Mouse (Mus musculus): ENCODE measurements around the gene Trim45. TPM values are rescaled to one million over a fixed set of nuclear protein-coding genes. Genes with fewer than 3 reads are reported as not detected.

Gene Trim45
- polyA plus RNA-seq, 1 experiment from 2014 or later: 2.6 TPM

DNA sequence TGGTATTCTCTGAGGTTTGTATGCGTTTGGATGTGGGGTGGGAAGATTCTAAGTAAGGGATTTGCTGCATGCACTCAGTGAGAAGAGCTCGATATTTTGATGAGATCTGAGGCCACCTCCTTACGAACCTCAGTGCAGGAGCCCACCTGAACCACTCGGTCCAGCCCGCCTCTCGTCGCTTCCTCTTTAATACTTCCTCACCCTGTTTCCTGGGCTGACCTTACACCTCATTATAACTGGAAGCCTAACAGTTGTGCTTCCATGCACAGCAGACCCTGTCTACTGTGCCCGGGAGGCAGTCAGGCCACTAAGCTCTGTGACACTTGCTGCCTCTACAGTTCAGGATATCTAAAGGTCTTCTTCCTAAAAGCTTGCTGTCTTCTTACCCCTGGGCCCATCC is 57.3 kb downstream of the Trim45 start:
- H3K27me3 ChIP-seq (ENCODE audit: control insufficient read depth, insufficient read depth, low read length): no peaks in the 10 kb centered on the region
- no peak for TF ChIP-seq EP300 (optimal IDR thresholded peaks at IDR 0.05)
- TF ChIP-seq CTCF (IDR thresholded peaks at IDR 0.05; ENCODE audit: low read depth): no peak
- DNase-seq (ENCODE audit: low spot score) (no peak), ATAC-seq (ENCODE audit: low FRiP score, low TSS enrichment) (no peak)
- no peak overlapping the region for H3K9ac ChIP-seq (ENCODE audit: low read length)
- no peaks in the 10 kb centered on the region for H3K9me3 ChIP-seq (ENCODE audit: control insufficient read depth, low read length)
- no peak overlapping the region for H3K4me2 ChIP-seq (replicated peaks; ENCODE audit: low read depth)
- no peaks in the 10 kb centered on the region for H3K4me1 ChIP-seq (replicated peaks; ENCODE audit: control insufficient read depth, insufficient read depth)
- 78% methylated on average over 8 of the region's 8 CpGs for WGBS
- H3K36me3 ChIP-seq (ENCODE audit: control insufficient read depth, insufficient read depth, low read length): no peaks in the 10 kb centered on the region
- no peak overlapping the region for H3K4me3 ChIP-seq (ENCODE audit: low read depth, low read length)
- no peak overlapping the region for H3K27ac ChIP-seq (replicated peaks)

Other genes starting within 250 kb of the Trim45 start
- gene Man1a2, start 236.7 kb upstream of the Trim45 start, polyA plus RNA-seq (2015; fragmentation: Nextera tagmentation; extraction: Ambion mirVana): 52.6 and 68.7 TPM in 2 replicates
- gene Vtcn1, start 96.7 kb upstream of the Trim45 start, polyA plus RNA-seq (2015; fragmentation: Nextera tagmentation; extraction: Ambion mirVana): 1.7 and 1.9 TPM in 2 replicates
- 3.6 and 4.1 TPM in 2 replicates for gene Ttf2, start 47.5 kb downstream of the Trim45 start, polyA plus RNA-seq (2015; fragmentation: Nextera tagmentation; extraction: Ambion mirVana)
- gene Cd101, start 107.4 kb downstream of the Trim45 start, polyA plus RNA-seq (2015; fragmentation: Nextera tagmentation; extraction: Ambion mirVana): 0.06 and 0.11 TPM in 2 replicates
- 5.3 and 5.8 TPM in 2 replicates for gene Ptgfrn, start 188.1 kb downstream of the Trim45 start, polyA plus RNA-seq (2015; fragmentation: Nextera tagmentation; extraction: Ambion mirVana)